Mouse (Mus musculus) bone marrow, adult 2 months (tissue): ENCODE results near the gene Gpr183.

Experiments used
- CTCF ChIP-seq: fragments of 200-500 bp; IDR thresholded peaks from 2 replicates; pipeline ENCODE4 v1.5.1; 2011; ENCODE audit warnings: low read length, control low read depth; ENCODE audit not compliant: control insufficient read depth, insufficient read depth
- POLR2A ChIP-seq: fragments of 200-500 bp; IDR thresholded peaks from 2 replicates; pipeline ENCODE4 v1.6.1; 2011; ENCODE audit warnings: low read depth, mild to moderate bottlenecking, control low read depth, low read length, borderline replicate concordance; ENCODE audit not compliant: control insufficient read depth

DNA sequence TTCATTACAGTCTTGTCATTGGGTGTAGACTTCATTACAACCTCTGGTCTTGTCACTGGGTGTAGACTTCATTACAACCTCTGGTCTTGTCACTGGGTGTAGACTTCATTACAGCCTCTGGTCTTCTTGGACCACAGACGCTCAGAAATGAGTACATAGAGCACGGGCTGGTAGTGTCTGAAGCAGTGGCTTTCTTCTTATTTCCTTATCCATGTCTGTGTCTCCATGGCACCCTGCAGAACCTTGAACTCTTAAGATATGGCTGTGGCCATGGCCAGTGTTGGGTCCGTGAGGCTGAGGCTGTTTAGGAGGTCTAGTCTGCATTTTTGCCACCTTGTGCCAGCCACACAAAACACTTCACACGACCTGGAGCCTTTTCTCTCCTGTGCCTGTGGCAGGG, 43.3 kb upstream of the Gpr183 start:
- TF ChIP-seq POLR2A (no peak), CTCF (no peak)
